Mouse (Mus musculus): Measurements from ENCODE around the gene Becn1.
"Not testable (repeated sequence)": the region's sequence is repeated elsewhere in the genome, so short reads cannot be mapped to it uniquely, and the experiment has no call there.

GRCm38 (mm10) chr11:101325201-101325600 is 23.1 kb upstream of the Becn1 start:
- not testable (repeated sequence) for TF ChIP-seq CTCF, EP300 (IDR thresholded peaks at IDR 0.05)

Data from lung, postnatal 0 days (tissue).